34 mouse cellular contexts compared by ENCODE assay signal in genomic region chr7:34263437-34263836, GRCm38 (mm10). TPM values are rescaled to one million over a fixed set of nuclear protein-coding genes. Genes with fewer than 3 reads are reported as not detected.
"Had no signal": no experiment of that assay in that cellular context is flagged by ENCODE, and none has a peak within 500 bp of the region (broad histone marks: within the 10 kb centered on the region; RNA-seq: fewer than 3 reads in every experiment).

No protein-coding gene starts in this region.

- H3K4me2 ChIP-seq: heart, embryonic 12.5 days; hindbrain, embryonic 12.5 days; hindbrain, embryonic 14.5 days; limb, embryonic 12.5 days; liver, embryonic 13.5 days; liver, embryonic 15.5 days had no signal

- H3K9ac ChIP-seq: heart, embryonic 12.5 days; hindbrain, embryonic 12.5 days; hindbrain, embryonic 14.5 days; limb, embryonic 12.5 days; liver, embryonic 13.5 days; liver, embryonic 15.5 days; liver, postnatal 0 days had no signal

- H3K4me3 ChIP-seq: heart, embryonic 10.5 days; heart, embryonic 12.5 days; hindbrain, embryonic 10.5 days; hindbrain, embryonic 12.5 days; layer of hippocampus, adult 2 months; left cerebral cortex, adult 2 months; limb, embryonic 10.5 days; limb, embryonic 12.5 days; liver, embryonic 13.5 days; liver, embryonic 15.5 days had no signal

- H3K27ac ChIP-seq: heart, embryonic 10.5 days; hindbrain, embryonic 10.5 days; hindbrain, embryonic 12.5 days; hindbrain, embryonic 14.5 days; layer of hippocampus, adult 2 months; left cerebral cortex, adult 2 months; limb, embryonic 10.5 days; limb, embryonic 12.5 days; liver, embryonic 13.5 days; liver, embryonic 15.5 days had no signal

- H3K4me1 ChIP-seq: hindbrain, embryonic 10.5 days; hindbrain, embryonic 12.5 days had no signal

- H3K27me3 ChIP-seq: heart, embryonic 12.5 days; hindbrain, embryonic 12.5 days; limb, embryonic 12.5 days; liver, embryonic 13.5 days; liver, embryonic 15.5 days had no signal

- DNase-seq: gastrocnemius, postnatal 25 days; heart, postnatal 10 days; heart, postnatal 4 days; kidney, adult 11 months; kidney, adult 2 months; kidney, postnatal 10 days; kidney, postnatal 25 days; kidney, postnatal 4 days; liver; liver, embryonic 13.5 days; liver, postnatal 0 days had no signal

- H3K9me3 ChIP-seq: heart, embryonic 10.5 days; heart, embryonic 12.5 days; hindbrain, embryonic 10.5 days; hindbrain, embryonic 12.5 days; limb, embryonic 10.5 days; limb, embryonic 12.5 days; liver, embryonic 13.5 days; liver, embryonic 15.5 days had no signal

RNA-seq across cellular contexts. Expression of gene Gm6096, which starts 12.6 kb away (rescaled TPM):
- total RNA-seq: gastrocnemius, adult 8-10 months; gastrocnemius, postnatal 25 days; gastrocnemius, postnatal 4 days; granulocyte monocyte progenitor cell, adult 5-6 weeks; heart, adult 8-10 months; heart, postnatal 10 days; heart, postnatal 25 days; heart, postnatal 4 days; layer of hippocampus, adult 2 months; layer of hippocampus, postnatal 10 days; layer of hippocampus, postnatal 25 days; left cerebral cortex, adult 2 months; left cerebral cortex, postnatal 14 days; left cerebral cortex, postnatal 36 days had no signal
- polyA plus RNA-seq: frontal cortex, adult 2 months; heart, embryonic 10.5 days; hindbrain, embryonic 10.5 days; hindbrain, embryonic 12.5 days; intestine, embryonic 14.5 days; intestine, embryonic 16.5 days; kidney, adult 2 months; kidney, embryonic 14.5 days; limb, embryonic 10.5 days; liver, embryonic 13.5 days; liver, embryonic 15.5 days; liver, postnatal 0 days had no signal
